Mouse (Mus musculus) kidney, adult 2 months (tissue): Measurements from ENCODE around the gene Rrn3.

Source experiments
- CTCF ChIP-seq: fragments of 200-500 bp; conservative IDR thresholded peaks from 2 replicates; pipeline ENCODE4 v1.5.1; 2011; ENCODE audit warnings: low read depth, mild to moderate bottlenecking, control low read depth, low read length, moderate library complexity, mixed read lengths; ENCODE audit not compliant: insufficient read depth, insufficient read length
- POLR2A ChIP-seq: fragments of 200-500 bp; IDR thresholded peaks from one replicate; pipeline ENCODE4 v1.6.1; 2011; ENCODE audit warnings: low read depth, low read length, control low read depth

DNA sequence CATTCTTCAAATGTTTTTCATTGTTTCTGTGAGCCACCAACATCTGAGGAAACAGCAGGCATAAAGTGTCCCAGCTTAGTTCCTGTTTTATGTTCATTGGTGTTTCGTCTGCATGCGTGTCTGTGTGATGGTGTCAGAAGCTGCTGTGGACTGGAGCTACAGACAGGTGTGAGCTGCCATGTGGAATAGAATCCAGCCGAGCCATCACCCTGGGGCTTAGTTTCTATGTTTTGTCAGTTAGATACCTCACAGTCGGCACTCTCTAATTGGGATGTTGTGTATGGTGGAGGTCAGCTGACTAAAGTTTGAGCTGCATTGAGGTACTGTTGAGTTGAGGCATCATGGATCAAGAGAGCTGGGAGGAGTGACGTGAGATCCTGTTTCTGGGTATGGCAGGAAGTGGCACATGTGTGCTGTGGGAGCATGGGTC lies 16.3 kb downstream of the Rrn3 start:
- TF ChIP-seq POLR2A (no peak), CTCF (no peak)
